Mouse (Mus musculus) kidney, adult 8-10 months (tissue): ENCODE data around the gene Spata22.
"Not testable (repeated sequence)": the region's sequence is repeated elsewhere in the genome, so short reads cannot be mapped to it uniquely, and the experiment has no call there.

Source experiments
- DNase-seq, 2 experiments: peaks; one replicate each; pipeline ENCODE4 v3.0.0; 2022

The Spata22 gene

DNA sequence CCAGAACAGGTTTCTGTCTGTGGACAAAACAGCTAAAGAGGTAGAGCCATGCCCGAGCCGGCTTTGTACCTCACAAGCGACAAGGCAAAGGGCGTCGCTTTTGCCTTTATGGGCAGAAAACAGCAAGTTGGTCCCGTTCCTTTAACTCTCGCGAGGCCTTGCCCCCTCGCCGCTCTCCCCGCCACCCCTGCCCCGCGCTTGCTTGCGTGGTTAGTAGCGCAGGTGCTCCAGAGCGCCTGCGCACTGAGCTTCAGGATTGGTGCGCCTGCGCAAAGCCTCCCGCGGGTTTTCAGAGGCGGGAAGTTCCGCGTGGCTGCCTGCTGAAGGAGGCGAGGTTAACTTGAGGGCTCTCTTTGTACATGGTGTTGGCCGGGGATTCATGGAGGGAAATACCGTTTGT lies at the start of gene Spata22, which contains the start of the genes Aspa and Gm49340:
Gene Spata22 (plus strand): TSS at position 300 of the 400 bp plus-strand sequence.
Gene Aspa (minus strand): TSS at position 155 of the 400 bp plus-strand sequence.
Gene Gm49340 (plus strand): TSS at position 300 of the 400 bp plus-strand sequence.
- no peak for DNase-seq

DNA sequence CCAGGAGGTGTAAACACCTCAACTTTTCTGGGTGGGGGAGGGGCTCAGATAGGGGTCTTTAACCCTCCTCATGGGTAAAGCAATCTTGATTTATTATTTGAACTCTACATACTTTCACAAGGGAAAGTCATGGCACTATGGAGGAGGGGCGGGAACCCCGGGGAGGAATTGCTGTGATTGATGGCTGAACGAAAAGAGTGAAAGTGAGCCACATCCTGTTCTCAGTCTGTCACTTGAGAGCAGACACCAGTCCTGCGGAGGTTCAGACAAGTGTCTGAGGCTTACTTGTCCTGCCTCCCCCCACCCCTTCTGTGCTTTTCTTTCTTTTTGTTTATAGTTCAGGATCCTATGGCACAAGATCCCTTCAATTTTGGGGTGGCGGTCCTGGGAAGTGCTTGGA lies 48.8 kb upstream of the Spata22 start:
- DNase-seq: no peak

DNA sequence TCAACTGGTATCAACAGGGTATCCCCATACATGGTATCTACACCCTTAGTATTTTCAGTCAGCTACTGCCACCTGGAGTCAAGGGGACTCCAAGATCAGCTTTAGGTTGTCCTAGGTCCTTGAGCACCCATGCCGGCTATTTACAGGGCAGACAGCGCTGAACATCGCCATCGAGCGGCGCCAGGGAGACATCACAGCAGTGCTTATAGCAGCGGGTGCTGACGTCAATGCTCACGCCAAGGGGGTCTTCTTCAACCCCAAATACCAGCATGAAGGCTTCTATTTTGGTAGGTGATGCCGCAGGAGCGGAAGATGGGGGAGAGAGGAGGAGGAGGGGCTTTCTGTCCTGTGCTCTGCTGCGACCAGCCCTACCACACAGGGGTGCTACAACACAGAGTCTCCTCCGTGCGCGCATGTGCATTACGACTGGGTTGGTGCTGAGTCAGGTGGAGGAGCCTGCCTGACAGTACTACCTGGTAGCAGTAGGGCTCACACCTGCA lies 48.0 kb upstream of the Spata22 start:
- DNase-seq: peak; percentile 51 to 63

DNA sequence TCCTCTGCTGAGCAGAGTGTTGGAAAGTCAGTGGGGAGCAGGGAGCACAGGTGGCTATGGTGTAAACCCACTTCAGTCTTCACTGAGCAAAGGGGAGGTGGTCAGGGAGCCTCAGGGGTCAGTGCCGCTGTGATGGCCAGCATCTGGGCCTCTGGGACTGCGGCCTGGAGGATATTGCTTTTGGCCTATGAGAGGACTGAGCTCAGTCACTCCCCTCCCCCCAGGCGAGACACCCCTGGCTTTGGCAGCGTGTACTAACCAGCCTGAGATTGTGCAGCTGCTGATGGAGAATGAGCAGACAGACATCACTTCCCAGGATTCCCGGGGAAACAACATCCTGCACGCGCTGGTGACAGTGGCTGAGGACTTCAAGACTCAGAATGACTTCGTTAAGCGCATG lies 46.2 kb upstream of the Spata22 start:
- peak; percentile 13 to 17 for DNase-seq

GRCm38 (mm10) chr11:73283926-73284325 lies 45.6 kb upstream of the Spata22 start:
- no peak for DNase-seq

DNA sequence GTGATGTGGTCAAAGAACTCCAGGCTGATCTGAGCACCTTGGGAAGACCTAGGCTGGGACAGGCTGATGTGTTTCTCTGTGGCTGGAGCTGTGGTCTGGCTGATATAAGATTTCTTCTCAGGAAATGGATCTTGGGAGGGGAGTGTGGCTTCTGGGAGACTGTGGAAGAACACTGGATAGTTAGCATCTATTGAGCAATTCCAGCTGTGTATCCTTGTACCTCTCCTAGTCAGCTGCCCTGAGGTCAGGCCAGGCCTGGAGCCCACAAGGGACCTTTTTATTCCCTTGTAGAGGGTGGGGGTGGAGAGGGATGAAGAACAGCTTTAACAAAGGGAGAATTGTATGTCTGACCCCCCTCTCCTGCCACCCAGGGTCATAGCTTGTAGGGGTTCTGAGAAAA lies 45.2 kb upstream of the Spata22 start:
- no peak for DNase-seq

DNA sequence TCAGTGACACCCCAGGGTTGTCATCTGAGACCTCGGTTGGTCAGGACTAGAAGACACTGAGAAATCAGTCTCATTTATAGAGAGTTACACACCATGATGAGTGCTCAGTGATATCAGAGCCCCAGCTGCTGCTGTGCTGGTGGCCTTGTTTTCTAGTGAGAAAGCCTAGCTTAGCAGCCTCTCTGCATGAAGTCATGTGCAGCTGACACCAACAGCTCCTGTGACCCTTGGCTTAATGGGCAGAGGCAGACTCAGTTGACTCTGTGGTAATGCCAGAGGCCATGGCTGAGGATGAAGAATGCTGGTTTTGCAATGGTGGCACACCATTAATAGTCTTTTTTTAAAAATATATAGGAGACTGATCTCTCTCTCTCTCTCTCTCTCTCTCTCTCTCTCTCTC lies 39.9 kb upstream of the Spata22 start:
- DNase-seq: no peak

GRCm38 (mm10) chr11:73303123-73303522 lies 26.4 kb upstream of the Spata22 start:
- no peak for DNase-seq

- DNase-seq: no peak
Measured at GRCm38 (mm10) chr11:73315961-73316360, 13.6 kb upstream of the Spata22 start.

DNA sequence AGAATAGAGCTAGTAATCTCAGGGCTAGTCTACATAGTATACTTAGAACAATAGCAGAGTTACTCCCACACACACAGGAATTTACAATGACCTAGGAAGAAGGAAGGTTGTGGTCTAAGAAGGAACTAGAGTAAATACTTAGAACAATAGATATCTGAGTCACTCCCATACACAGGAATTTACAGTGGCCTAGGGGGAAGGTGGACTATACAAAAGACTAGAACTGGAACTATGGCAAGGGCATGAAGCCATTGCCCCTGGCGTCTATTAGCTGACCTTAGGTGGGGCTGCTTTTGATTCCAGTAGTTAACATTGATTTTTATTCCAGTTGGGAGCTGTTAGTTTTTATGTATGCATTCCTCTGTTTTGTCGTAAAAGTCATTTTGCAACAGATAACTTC lies 11.0 kb upstream of the Spata22 start:
- DNase-seq: not testable (repeated sequence)

DNA sequence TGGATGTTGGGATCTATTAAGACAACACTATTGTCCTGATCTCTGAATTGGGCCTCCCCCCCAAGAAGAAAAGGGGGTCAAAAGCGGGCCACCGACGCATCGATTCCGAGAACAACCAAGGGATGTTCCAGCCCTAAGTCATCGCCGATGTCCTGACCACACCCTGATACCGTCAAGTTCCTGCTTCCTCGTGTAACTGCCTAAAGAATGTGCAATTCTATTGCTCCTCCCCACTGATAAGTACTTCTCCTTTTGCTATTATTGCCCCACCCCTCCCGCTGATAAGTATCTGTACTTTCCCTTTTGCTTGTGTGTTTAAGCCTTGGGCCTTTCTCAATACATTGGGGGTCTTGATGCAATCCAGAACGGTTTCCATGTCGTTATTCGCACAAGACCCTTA lies 8.5 kb upstream of the Spata22 start:
- DNase-seq: not testable (repeated sequence)

DNA sequence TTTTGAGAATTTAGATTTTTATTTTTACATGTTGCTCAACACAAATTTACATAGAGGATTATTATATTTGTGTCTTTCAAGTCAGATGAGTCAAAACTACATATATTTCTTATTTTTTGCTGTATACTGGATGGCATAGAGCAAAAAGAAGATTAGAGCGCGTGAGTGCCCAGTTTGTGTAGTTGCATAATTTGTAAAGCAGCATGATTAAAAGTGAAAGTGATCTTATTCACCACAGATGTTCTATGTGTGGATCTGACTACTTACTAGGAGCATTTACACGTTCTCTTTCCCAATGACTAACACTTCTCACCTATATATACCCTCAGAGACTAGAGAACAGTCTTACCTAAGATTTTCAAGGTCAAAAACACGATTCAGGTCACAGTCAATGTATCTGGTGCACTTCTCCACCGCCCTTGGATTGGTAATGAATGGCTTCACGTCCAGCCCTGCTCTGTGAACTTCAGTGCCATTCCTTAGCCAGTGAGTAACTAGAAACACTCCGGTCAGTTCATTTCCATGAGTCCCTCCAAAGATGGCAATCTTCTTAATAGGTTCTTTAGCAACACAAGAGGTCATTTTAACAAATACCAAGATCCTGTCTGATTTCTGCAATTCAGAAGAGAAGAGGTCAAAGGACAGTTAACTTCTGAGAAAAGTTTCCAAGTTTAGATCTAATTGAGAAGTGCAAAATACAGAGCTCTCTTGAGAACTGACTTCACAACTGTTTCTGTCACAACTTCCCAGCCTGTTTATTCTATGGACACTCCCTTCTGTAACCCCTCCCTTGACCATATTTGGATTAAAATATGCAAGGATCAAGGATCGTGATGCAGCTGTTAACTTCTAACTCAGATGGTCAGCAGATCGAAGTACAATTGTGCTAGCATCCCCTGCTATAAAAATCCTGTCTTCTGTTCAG lies 5.4 kb upstream of the Spata22 start:
- DNase-seq: peak; percentile 62 to 75

- DNase-seq: peak; percentile 87 to 92
Measured at GRCm38 (mm10) chr11:73326485-73326886, 3.1 kb upstream of the Spata22 start.

DNA sequence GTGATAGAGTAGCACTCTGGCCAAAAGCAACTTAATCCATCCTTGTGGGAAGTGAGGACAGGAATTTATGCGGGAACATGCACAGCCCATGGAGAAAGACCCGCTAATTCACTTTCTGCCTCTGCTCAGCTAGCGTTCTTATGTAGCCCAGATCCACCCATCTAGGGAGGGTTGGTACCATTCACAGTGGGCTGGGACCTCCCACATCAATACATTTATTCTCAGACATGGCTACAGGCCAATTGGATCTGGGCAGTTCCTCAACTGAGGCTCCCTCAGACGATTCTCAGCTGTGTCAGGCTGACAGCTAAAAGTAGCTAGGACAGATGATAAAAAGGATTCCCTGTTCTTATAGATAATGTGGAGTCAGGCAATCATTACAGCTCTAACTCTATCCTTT lies 2.2 kb upstream of the Spata22 start:
- DNase-seq: no peak

DNA sequence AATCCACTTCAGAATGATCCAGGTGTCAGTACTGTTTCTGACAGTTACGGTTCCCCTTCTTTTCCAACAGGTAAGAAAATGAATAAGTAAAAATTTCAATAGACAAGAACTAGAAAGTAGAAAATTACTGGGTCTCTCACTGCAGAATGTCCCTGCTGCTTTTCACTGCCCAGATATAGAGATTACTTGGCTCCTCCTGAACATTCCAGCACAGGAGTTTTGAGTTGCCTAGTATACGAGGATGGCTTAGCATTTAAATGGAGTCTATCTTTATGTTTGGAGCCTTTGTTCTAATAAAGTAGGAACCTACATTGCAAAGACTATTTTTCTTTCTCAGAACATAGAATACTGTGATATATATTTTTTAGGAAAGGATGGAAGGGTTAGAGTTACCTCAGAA lies 3.8 kb downstream of the Spata22 start:
- DNase-seq: no peak

- DNase-seq: no peak
Measured at GRCm38 (mm10) chr11:73336919-73337318, 7.4 kb downstream of the Spata22 start.

- DNase-seq: no peak
Measured at GRCm38 (mm10) chr11:73350483-73350882, 20.9 kb downstream of the Spata22 start, which contains the start of gene Olfr20. Gene Olfr20 (plus strand): TSS chr11:73350783.

GRCm38 (mm10) chr11:73370946-73371345 lies 41.4 kb downstream of the Spata22 start, which contains the start of gene Olfr376:
Gene Olfr376 (plus strand): TSS chr11:73371246.
- DNase-seq: no peak

GRCm38 (mm10) chr11:73395374-73395773 lies 65.8 kb downstream of the Spata22 start:
- DNase-seq: no peak
